Mouse (Mus musculus) liver, adult 2 months (tissue): ENCODE results near the gene Rasgrf1. TPM values are rescaled to one million over a fixed set of nuclear protein-coding genes. Genes with fewer than 3 reads are reported as not detected.

Experiments
- DNase-seq: peaks from one replicate; pipeline ENCODE4 v3.0.0-alpha.2; 2011; ENCODE audit warnings: low read depth, low spot score; ENCODE audit errors: extremely low read depth
- H3K27ac ChIP-seq: fragments of 200-500 bp; replicated peaks from 2 replicates; pipeline ENCODE4 v1.5.1; 2012; ENCODE audit warnings: low read depth, mild to moderate bottlenecking, control low read depth, inconsistent platforms, low read length; ENCODE audit not compliant: insufficient read depth
- H3K27me3 ChIP-seq: fragments of 200-500 bp; 2 replicates; pipeline ENCODE4 v1.6.1; 2012; ENCODE audit warnings: mild to moderate bottlenecking, moderate library complexity, low read length, inconsistent platforms; ENCODE audit not compliant: control insufficient read depth, insufficient read depth
- H3K36me3 ChIP-seq: fragments of 200-500 bp; 2 replicates; pipeline ENCODE4 v1.6.1; 2012; ENCODE audit warnings: low read length, inconsistent platforms; ENCODE audit not compliant: control insufficient read depth, insufficient read depth
- H3K4me1 ChIP-seq: fragments of 200-500 bp; 2 replicates; pipeline ENCODE4 v1.6.1; 2011; ENCODE audit warnings: low read length; ENCODE audit not compliant: control insufficient read depth, insufficient read depth
- H3K4me3 ChIP-seq: fragments of 200-500 bp; 2 replicates; pipeline ENCODE4 v1.5.1; 2011; ENCODE audit warnings: low read depth, mild to moderate bottlenecking, control low read depth, low read length, moderate library complexity; ENCODE audit not compliant: insufficient read depth
- H3K79me2 ChIP-seq: fragments of 200-500 bp; 2 replicates; pipeline ENCODE4 v1.6.1; 2012; ENCODE audit warnings: inconsistent platforms, mild to moderate bottlenecking, low read length, moderate library complexity; ENCODE audit not compliant: control insufficient read depth, insufficient read depth
- H3K9ac ChIP-seq: fragments of 200-500 bp; 2 replicates; pipeline ENCODE4 v1.6.1; 2012; ENCODE audit warnings: low read depth, mild to moderate bottlenecking, control low read depth, inconsistent platforms, low read length
- CTCF ChIP-seq: fragments of 200-500 bp; IDR thresholded peaks from 2 replicates; pipeline ENCODE4 v1.5.1; 2011; ENCODE audit warnings: low read depth, low read length, control low read depth
- POLR2A ChIP-seq: fragments of 200-500 bp; IDR thresholded peaks from 2 replicates; pipeline ENCODE4 v1.6.1; 2011; ENCODE audit warnings: low read length, control low read depth; ENCODE audit not compliant: insufficient read depth; ENCODE audit errors: extremely low read depth
- WGBS: fragments of 180-500 bp; shearing (Covaris S2); methylation state at CpG from one replicate; pipeline ENCODE4 v1.1.7; 2018; 5-methylcytosine and 5-hydroxymethylcytosine counted together
- polyA plus RNA-seq: library from polyadenylated mRNA; depleted of rRNA; stranded (reverse); fragments of >200 nt; gene quantifications from 2 replicates; pipeline ENCODE4 v1.2.3, GENCODE M21; 2012
- total RNA-seq: library from RNA; depleted of rRNA; stranded (reverse); fragments of >200 nt; gene quantifications from 2 replicates; pipeline ENCODE4 v1.2.3, GENCODE M21; 2014

Rasgrf1 gene
- total and polyA plus RNA-seq, 2 experiments: 0.09 TPM; not detected in 1

DNA sequence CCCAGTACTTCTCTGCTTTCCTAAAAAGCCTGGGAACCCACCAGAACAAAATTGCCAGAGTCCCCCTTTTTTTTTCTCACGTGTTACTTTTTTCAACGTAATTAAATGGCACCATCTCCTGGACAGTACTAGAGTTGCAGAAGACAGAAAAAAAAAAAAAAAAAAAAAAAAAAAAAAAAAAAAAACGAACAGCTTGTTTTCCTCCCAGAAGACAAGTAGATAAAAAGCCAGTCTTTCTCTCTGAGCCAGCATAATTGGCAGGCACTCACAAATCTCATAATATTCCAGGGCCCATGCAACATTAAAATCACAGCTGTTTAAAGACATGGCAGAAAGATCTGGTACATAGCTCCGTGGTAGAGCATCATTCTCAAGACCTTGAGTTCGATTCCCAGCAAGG lies 64.1 kb downstream of the Rasgrf1 start:
- TF ChIP-seq POLR2A (no peak), CTCF (no peak)
- H3K27me3 ChIP-seq: peaks cover 4% of the 10 kb centered on the region; the same call in 1 of the 2 replicates
- no peaks in the 10 kb centered on the region for H3K36me3 ChIP-seq
- DNase-seq: peak; percentile 19
- no peak overlapping the region for H3K4me3 ChIP-seq
- H3K79me2 ChIP-seq: no peaks in the 10 kb centered on the region
- no peaks in the 10 kb centered on the region for H3K4me1 ChIP-seq
- H3K27ac ChIP-seq: no peak overlapping the region
- no peak overlapping the region for H3K9ac ChIP-seq
- WGBS: 33% methylated on average over 5 of the region's 5 CpGs

DNA sequence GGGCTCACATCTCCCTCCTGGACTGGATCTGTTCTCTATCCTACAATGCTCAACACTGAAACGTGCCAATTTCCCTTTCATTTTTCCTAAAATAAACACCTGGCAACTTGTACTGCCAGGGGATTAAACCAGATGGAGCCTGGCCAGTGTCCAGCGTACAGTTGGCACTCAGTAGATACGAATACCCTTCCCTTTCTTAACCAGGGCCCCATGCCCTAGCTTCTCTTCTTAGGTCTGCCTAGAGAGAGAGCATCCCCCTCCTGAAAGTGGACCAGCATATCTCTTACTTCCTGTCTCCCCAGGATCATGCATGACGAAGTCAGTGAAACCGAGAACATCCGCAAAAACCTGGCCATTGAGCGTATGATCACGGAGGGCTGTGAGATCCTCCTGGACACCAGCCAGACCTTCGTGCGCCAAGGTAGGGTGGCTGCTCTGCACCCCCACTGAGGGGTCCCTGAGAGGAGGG lies 64.8 kb downstream of the Rasgrf1 start:
- 75% methylated on average over 10 of the region's 10 CpGs for WGBS
- no peak for DNase-seq
- Histone ChIP-seq H3K9ac (no peak overlapping the region), H3K27ac (no peak overlapping the region), H3K4me3 (no peak overlapping the region), H3K36me3 (no peaks in the 10 kb centered on the region), H3K27me3 (peaks cover 4% of the 10 kb centered on the region; the same call in 1 of the 2 replicates), H3K4me1 (no peaks in the 10 kb centered on the region), H3K79me2 (no peaks in the 10 kb centered on the region)
- TF ChIP-seq CTCF (no peak), POLR2A (no peak)

DNA sequence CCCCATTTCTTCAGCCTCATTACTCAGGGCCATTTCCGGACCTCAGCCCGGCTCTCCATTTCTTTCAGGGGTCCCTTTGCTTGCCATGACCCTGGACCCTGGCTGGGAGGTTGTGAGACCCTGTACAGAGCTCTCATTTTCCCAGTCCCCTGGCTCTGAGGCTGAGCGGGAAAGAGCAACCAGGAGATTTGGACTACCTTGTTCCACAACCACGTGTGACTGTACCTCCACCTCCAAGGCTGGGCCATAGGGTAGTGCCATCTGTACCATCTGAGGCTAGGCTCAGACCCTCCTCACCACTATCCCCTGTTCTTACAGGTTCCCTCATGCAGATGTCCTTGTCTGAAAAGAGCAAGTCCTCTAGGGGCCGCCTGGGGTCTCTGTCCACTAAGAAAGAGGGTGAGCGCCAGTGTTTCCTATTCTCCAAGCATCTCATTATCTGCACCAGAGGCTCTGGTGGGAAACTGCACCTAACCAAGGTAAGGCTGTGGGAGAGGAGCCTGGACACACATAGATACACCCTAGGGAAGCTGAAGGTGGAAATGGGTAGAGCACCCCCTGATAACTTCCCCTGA lies 66.7 kb downstream of the Rasgrf1 start:
- Histone ChIP-seq H3K4me1 (no peaks in the 10 kb centered on the region), H3K27me3 (peaks cover 4% of the 10 kb centered on the region; the same call in 1 of the 2 replicates), H3K9ac (no peak overlapping the region), H3K36me3 (no peaks in the 10 kb centered on the region), H3K4me3 (no peak overlapping the region), H3K79me2 (no peaks in the 10 kb centered on the region), H3K27ac (no peak overlapping the region)
- 90% methylated on average over 6 of the region's 6 CpGs for WGBS
- no peak for DNase-seq
- no peak for TF ChIP-seq POLR2A
- no peak for TF ChIP-seq CTCF

DNA sequence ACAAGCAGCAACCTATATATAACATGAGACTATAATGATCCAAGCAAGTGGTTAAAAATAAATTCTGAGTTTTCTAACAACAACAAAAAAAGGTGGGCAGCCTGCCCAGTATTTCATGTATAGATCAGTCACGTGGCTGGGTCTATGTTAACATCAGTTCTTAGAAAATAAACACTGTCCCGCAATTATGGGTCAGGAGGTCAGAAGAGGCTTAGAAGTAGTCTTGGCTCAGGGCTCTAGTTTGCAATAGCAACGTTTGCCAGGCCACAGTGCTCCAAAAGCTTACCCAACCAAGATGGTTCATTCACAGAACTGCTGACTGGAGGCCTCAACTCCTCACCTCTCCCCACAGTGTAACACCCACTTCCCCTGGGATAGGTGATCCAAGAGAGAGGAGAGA lies 69.5 kb downstream of the Rasgrf1 start:
- Histone ChIP-seq H3K27ac (no peak overlapping the region), H3K36me3 (no peaks in the 10 kb centered on the region), H3K79me2 (no peaks in the 10 kb centered on the region), H3K9ac (no peak overlapping the region), H3K27me3 (no peaks in the 10 kb centered on the region), H3K4me1 (no peaks in the 10 kb centered on the region), H3K4me3 (no peak overlapping the region)
- 9% methylated on average over 3 of the region's 3 CpGs for WGBS
- peak; percentile 16 for DNase-seq
- no peak for TF ChIP-seq POLR2A
- no peak for TF ChIP-seq CTCF

DNA sequence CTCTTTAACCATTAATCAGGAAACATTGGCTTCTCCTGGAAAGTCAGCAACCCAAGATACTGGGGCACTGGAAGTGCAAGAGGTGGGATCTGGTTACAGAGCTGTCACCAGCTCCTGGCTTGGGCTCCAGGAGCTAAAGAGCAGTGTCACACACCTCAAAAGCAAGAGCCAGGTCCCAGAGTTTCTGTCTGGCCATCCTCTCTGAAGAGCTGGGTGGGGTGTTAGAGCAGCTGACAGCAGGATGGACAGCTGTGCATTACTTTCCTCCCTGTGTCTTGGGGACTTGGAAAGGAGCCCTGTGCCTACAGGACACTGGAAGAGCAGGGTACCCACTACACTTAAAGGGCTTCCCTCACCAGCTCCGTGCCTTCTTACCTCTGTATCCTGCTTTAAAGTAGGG lies 72.5 kb downstream of the Rasgrf1 start:
- H3K27me3 ChIP-seq: no peaks in the 10 kb centered on the region
- H3K27ac ChIP-seq: no peak overlapping the region
- no peaks in the 10 kb centered on the region for H3K36me3 ChIP-seq
- no peak overlapping the region for H3K9ac ChIP-seq
- H3K4me3 ChIP-seq: no peak overlapping the region
- no peaks in the 10 kb centered on the region for H3K79me2 ChIP-seq
- H3K4me1 ChIP-seq: no peaks in the 10 kb centered on the region
- 69% methylated on average over 1 of the region's 1 CpGs for WGBS
- TF ChIP-seq POLR2A: no peak
- DNase-seq: no peak

DNA sequence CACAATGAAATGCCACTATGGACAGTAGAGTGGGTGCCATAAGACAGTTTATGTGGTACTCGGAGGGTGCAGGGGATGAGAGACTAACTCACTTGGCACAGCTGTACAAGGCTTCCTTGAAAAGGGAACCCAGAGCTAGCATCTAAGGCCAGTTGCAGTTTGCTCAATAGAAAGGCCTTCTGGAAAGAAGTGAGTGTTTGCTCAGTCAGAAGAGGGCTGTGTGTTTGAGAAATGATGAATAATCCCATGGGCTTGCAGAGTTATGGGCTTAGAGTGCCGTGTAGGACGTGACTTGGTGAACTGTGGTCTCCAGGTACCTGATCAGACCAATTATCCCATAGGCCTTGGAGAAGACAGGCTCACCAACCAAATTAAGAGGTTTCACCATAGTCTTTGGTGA lies 78.3 kb downstream of the Rasgrf1 start:
- no peak overlapping the region for H3K4me3 ChIP-seq

More for the DNA sequence above, 78.3 kb downstream of the Rasgrf1 start:
- Histone ChIP-seq H3K4me1 (no peaks in the 10 kb centered on the region), H3K36me3 (no peaks in the 10 kb centered on the region), H3K27ac (no peak overlapping the region), H3K27me3 (no peaks in the 10 kb centered on the region), H3K9ac (no peak overlapping the region), H3K79me2 (no peaks in the 10 kb centered on the region)
- WGBS: 87% methylated on average over 3 of the region's 3 CpGs
- DNase-seq: no peak
- TF ChIP-seq CTCF: no peak
- no peak for TF ChIP-seq POLR2A
